Mouse (Mus musculus): ENCODE data around the gene Coro2a. TPM values are rescaled to one million over a fixed set of nuclear protein-coding genes. Genes with fewer than 3 reads are reported as not detected.

Gene Coro2a
- total and polyA plus RNA-seq, 3 experiments: 0.35 to 6.8 TPM; not detected in 1

DNA sequence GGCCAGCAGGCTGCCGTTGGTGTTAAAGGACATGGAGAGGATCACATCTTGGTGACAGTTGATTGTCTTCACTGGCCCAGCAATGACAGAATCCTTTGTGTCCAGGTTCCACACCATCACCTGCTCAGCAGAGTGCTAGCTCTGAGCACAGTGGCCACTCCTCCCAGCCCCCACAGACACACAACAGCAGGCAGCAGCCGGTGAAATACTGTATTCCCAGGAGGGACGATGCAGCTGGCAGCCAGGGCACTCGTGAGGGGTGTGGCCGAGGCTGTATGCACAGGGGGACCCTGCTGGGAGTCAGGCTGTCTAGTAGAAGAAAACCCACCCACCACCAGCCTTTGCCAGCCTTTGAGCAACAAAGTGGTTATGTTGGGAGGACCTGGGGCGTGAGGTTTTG, 55.3 kb downstream of the Coro2a start:
- no peak for TF ChIP-seq ZNF384 (IDR thresholded peaks at IDR 0.05; ENCODE audit: low read depth, low read length)
- TF ChIP-seq GABPA (IDR thresholded peaks at IDR 0.05; ENCODE audit: low read depth, low read length): no peak
- no peak for TF ChIP-seq ETS1 (IDR thresholded peaks at IDR 0.05; ENCODE audit: low read depth, low read length)
- no peak for TF ChIP-seq MEF2A (IDR thresholded peaks at IDR 0.05; ENCODE audit: extremely low read depth, insufficient replicate concordance, low read depth, low read length, poor library complexity, severe bottlenecking)
- no peak for TF ChIP-seq CHD1 (IDR thresholded peaks at IDR 0.05; ENCODE audit: low read depth, low read length)
- TF ChIP-seq POLR2AphosphoS5 (IDR thresholded peaks at IDR 0.05; ENCODE audit: borderline replicate concordance, low read depth, low read length): no peak
- no peak for TF ChIP-seq HCFC1 (IDR thresholded peaks at IDR 0.05; ENCODE audit: low read depth, low read length)
- no peak for TF ChIP-seq MAFK (IDR thresholded peaks at IDR 0.05; ENCODE audit: borderline replicate concordance, low read depth, low read length)
- no peak for TF ChIP-seq NELFE (IDR thresholded peaks at IDR 0.05; ENCODE audit: low read depth, low read length)
- no peak for TF ChIP-seq ZMIZ1 (IDR thresholded peaks at IDR 0.05; ENCODE audit: low read depth, low read length)
- TF ChIP-seq TCF12 (IDR thresholded peaks at IDR 0.05; ENCODE audit: low read depth, low read length): no peak
- no peak for TF ChIP-seq SMC3 (IDR thresholded peaks at IDR 0.05; ENCODE audit: low read depth, low read length)
- H3K9me3 ChIP-seq (replicated peaks; ENCODE audit: insufficient read depth, low read length): no peaks in the 10 kb centered on the region
- H3K27me3 ChIP-seq (ENCODE audit: control insufficient read depth in 1 of 2, insufficient read depth in 2 of 2, low read length in 2 of 2): no peaks in the 10 kb centered on the region
- no peak overlapping the region for H3K4me3 ChIP-seq (ENCODE audit: control insufficient read depth in 1 of 2, insufficient read depth in 1 of 2, low read depth in 2 of 2, low read length in 2 of 2)
- no peak for DNase-seq (ENCODE audit: low read depth, low spot score)
- no peaks in the 10 kb centered on the region for H3K36me3 ChIP-seq (ENCODE audit: control insufficient read depth in 1 of 2, insufficient read depth in 2 of 2, low read length in 2 of 2)
- H3K4me1 ChIP-seq (ENCODE audit: control insufficient read depth in 1 of 2, insufficient read depth in 2 of 2, low read length in 2 of 2): peaks cover 0 to 12% of the 10 kb centered on the region in 2 experiments; a peak in 2 of 4 replicates
- no peak overlapping the region for H3K27ac ChIP-seq (ENCODE audit: control insufficient read depth, low read depth, low read length)
- no peaks in the 10 kb centered on the region for H3K79me2 ChIP-seq (ENCODE audit: control insufficient read depth, insufficient read depth, low read length, poor library complexity)
- no peak overlapping the region for H3K9ac ChIP-seq (ENCODE audit: control insufficient read depth, low read depth, low read length, poor library complexity, severe bottlenecking)

DNA sequence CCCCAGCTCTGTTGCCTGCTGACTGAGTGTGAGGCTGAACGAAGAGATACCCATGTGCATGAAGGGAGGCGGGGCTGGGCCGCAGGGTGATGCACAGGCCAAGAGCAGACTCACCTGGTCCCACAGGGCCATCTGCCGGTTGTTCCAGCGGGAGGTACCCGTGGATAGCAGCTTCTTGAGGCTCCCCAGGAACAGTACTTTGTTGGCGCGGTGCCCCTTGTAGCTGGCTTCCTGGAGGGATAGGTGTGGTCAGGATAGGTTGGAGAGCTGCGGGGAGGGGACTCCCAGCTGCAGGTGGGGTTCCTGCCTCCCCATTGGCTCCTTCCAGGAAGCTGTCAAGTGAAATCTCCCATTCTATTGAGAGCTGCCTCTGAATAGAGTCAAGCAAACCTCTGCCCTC, 56.5 kb downstream of the Coro2a start:
- Histone ChIP-seq H3K27ac (ENCODE audit: control insufficient read depth, low read depth, low read length) (no peak overlapping the region), H3K9me3 (replicated peaks; ENCODE audit: insufficient read depth, low read length) (no peaks in the 10 kb centered on the region), H3K27me3 (ENCODE audit: control insufficient read depth in 1 of 2, insufficient read depth in 2 of 2, low read length in 2 of 2) (peaks cover 0 to 3% of the 10 kb centered on the region in 2 experiments; a peak in 2 of 4 replicates), H3K36me3 (ENCODE audit: control insufficient read depth in 1 of 2, insufficient read depth in 2 of 2, low read length in 2 of 2) (no peaks in the 10 kb centered on the region), H3K4me3 (ENCODE audit: control insufficient read depth in 1 of 2, insufficient read depth in 1 of 2, low read depth in 2 of 2, low read length in 2 of 2) (no peak overlapping the region), H3K4me1 (ENCODE audit: control insufficient read depth in 1 of 2, insufficient read depth in 2 of 2, low read length in 2 of 2) (peaks cover 0 to 8% of the 10 kb centered on the region in 2 experiments; a peak in 2 of 4 replicates), H3K9ac (ENCODE audit: control insufficient read depth, low read depth, low read length, poor library complexity, severe bottlenecking) (no peak overlapping the region), H3K79me2 (ENCODE audit: control insufficient read depth, insufficient read depth, low read length, poor library complexity) (no peaks in the 10 kb centered on the region)
- TF ChIP-seq ELF1 (IDR thresholded peaks at IDR 0.05; ENCODE audit: low read depth, low read length) (no peak), GABPA (IDR thresholded peaks at IDR 0.05; ENCODE audit: low read depth, low read length) (no peak), ZNF384 (IDR thresholded peaks at IDR 0.05; ENCODE audit: low read depth, low read length) (no peak), KAT2A (conservative IDR thresholded peaks at IDR 0.05; ENCODE audit: low read depth, low read length) (no peak), NELFE (IDR thresholded peaks at IDR 0.05; ENCODE audit: low read depth, low read length) (no peak), POLR2A (IDR thresholded peaks at IDR 0.05; ENCODE audit: control insufficient read depth in 1 of 2, insufficient read depth in 1 of 2, low read depth in 1 of 2, low read length in 2 of 2, poor library complexity in 1 of 2) (no peak), POLR2AphosphoS2 (IDR thresholded peaks at IDR 0.05; ENCODE audit: low read length) (no peak), ZKSCAN1 (IDR thresholded peaks at IDR 0.05; ENCODE audit: low read depth, low read length) (no peak), TCF12 (IDR thresholded peaks at IDR 0.05; ENCODE audit: low read depth, low read length) (no peak), HCFC1 (IDR thresholded peaks at IDR 0.05; ENCODE audit: low read depth, low read length) (no peak), MXI1 (IDR thresholded peaks at IDR 0.05; ENCODE audit: low read depth, low read length) (no peak)
- no peak for DNase-seq (ENCODE audit: low read depth, low spot score)
